Mouse (Mus musculus) midbrain, embryonic 13.5 days (tissue): ENCODE results near the gene Naip2. TPM values are rescaled to one million over a fixed set of nuclear protein-coding genes. Genes with fewer than 3 reads are reported as not detected.
A peak's percentile ranks its signal among the peaks of the same experiment; 100 is the strongest.
"Not testable (repeated sequence)": the region's sequence is repeated elsewhere in the genome, so short reads cannot be mapped to it uniquely, and the experiment has no call there.

Experiments used
- ATAC-seq: fragments of 200-750 bp; cut with Nextera tagmentation; 2 replicates; pipeline ENCODE4 v1.8.0; 2017; ENCODE audit warnings: mild to moderate bottlenecking, moderate TSS enrichment, moderate library complexity
- H3K27ac ChIP-seq: fragments of 300-500 bp; sonication (generic); 2 replicates; pipeline ENCODE4 v1.5.1; 2015; ENCODE audit warnings: inconsistent platforms, mild to moderate bottlenecking, moderate library complexity
- H3K27me3 ChIP-seq: fragments of 300-500 bp; sonication (generic); 2 replicates; pipeline ENCODE4 v1.6.1; 2015; ENCODE audit warnings: mild to moderate bottlenecking, inconsistent platforms
- H3K36me3 ChIP-seq: fragments of 300-500 bp; sonication (generic); 2 replicates; pipeline ENCODE4 v1.6.1; 2015; ENCODE audit warnings: mild to moderate bottlenecking, inconsistent platforms
- H3K4me1 ChIP-seq: fragments of 300-500 bp; sonication (generic); replicated peaks from 2 replicates; pipeline ENCODE4 v1.6.1; 2015; ENCODE audit warnings: inconsistent platforms
- H3K4me2 ChIP-seq: fragments of 300-500 bp; sonication (generic); replicated peaks from 2 replicates; pipeline ENCODE4 v1.6.1; 2015; ENCODE audit warnings: moderate library complexity, mild to moderate bottlenecking, inconsistent platforms
- H3K4me3 ChIP-seq: fragments of 300-500 bp; sonication (generic); replicated peaks from 2 replicates; pipeline ENCODE4 v1.5.1; 2015; ENCODE audit warnings: mild to moderate bottlenecking, inconsistent platforms
- H3K9ac ChIP-seq: fragments of 300-500 bp; sonication (generic); replicated peaks from 2 replicates; pipeline ENCODE4 v1.6.1; 2015; ENCODE audit warnings: mild to moderate bottlenecking, inconsistent platforms
- H3K9me3 ChIP-seq: fragments of 300-500 bp; sonication (generic); 2 replicates; pipeline ENCODE4 v1.6.1; 2016; ENCODE audit warnings: mild to moderate bottlenecking, inconsistent platforms
- WGBS: fragments of 180-500 bp; shearing (Covaris S2); methylation state at CpG from one replicate; pipeline ENCODE4 v1.1.7; 2015; 5-methylcytosine and 5-hydroxymethylcytosine counted together
- polyA plus RNA-seq: library from polyadenylated mRNA; unstranded; fragments of >200 nt; fragmentation: Nextera tagmentation; extraction: Ambion mirVana; gene quantifications from 2 replicates; pipeline ENCODE4 v1.2.1, GENCODE M21; 2015

The Naip2 gene
- polyA plus RNA-seq, 1 experiment from 2014 or later: 0.31 TPM

DNA sequence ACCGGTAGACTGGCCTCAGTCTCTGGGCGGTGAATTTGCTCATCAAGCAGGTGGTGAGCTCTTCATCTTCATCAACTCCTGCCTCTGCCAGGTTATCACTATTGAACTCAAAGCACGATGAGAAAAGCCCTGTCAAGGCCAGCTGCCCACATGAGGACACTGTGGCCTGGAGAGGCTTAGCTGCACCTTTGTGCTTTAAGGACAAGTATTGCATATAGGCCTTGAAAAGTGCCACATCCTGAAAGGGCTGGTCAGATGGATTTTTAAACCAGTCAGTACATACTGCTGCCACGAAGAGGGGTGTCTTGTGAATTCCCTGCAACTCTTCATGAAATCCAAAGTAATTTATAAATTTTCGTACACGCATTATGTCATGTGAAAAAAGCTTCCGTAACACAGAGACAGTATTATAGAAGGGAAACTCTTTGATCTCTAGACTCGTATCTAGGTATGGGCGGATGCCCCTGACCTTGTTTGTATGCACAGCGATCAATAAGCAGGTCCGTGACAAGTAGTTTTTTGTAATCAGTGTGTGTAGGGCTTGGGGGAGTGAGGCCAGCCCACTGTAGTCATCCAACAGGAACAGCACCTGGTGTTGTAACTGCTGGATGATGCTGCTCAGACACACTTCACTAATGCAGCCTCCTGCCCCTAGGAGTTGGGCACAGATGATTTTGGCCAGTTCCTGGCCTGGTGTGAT is 40.6 kb downstream of the Naip2 start:
- not testable (repeated sequence) for H3K9ac ChIP-seq, H3K4me1 ChIP-seq, H3K27me3 ChIP-seq, ATAC-seq, H3K9me3 ChIP-seq, H3K4me2 ChIP-seq, H3K27ac ChIP-seq, H3K4me3 ChIP-seq, H3K36me3 ChIP-seq
- WGBS: 91% methylated on average over 11 of the region's 11 CpGs

GRCm38 (mm10) chr13:100156624-100157023 is 45.3 kb downstream of the Naip2 start:
- no peak for ATAC-seq
- H3K9ac ChIP-seq: no peak overlapping the region
- H3K9me3 ChIP-seq: no peaks in the 10 kb centered on the region
- no peak overlapping the region for H3K27ac ChIP-seq
- WGBS: 94% methylated on average over 3 of the region's 3 CpGs
- no peaks in the 10 kb centered on the region for H3K36me3 ChIP-seq
- H3K4me2 ChIP-seq: no peak overlapping the region
- no peaks in the 10 kb centered on the region for H3K27me3 ChIP-seq
- no peak overlapping the region for H3K4me3 ChIP-seq
- no peaks in the 10 kb centered on the region for H3K4me1 ChIP-seq

DNA sequence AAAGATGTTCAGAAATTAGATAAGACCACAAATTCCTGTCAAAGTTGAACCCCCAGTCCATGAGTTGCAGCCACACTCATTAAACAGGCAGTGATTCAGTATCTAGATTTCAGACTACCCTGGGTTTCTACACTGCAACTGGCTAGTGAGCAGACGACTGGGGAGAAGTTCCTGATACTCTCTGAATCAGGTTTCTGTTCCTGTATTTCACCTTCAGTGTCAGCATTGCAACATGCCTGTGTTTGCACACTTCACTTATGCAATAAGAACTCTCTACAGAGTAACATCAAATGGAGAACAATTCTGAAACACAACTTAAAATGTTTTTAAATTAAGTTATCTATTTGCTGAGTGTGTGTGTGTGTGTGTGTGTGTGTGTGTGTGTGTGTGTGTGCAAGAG is 49.2 kb downstream of the Naip2 start:
- ATAC-seq: no peak
- H3K4me3 ChIP-seq: no peak overlapping the region
- no peaks in the 10 kb centered on the region for H3K36me3 ChIP-seq
- H3K27me3 ChIP-seq: no peaks in the 10 kb centered on the region
- no peak overlapping the region for H3K4me2 ChIP-seq
- no peak overlapping the region for H3K9ac ChIP-seq
- H3K4me1 ChIP-seq: no peaks in the 10 kb centered on the region
- no peaks in the 10 kb centered on the region for H3K9me3 ChIP-seq
- H3K27ac ChIP-seq: no peak overlapping the region
- 66% methylated on average over 1 of the region's 1 CpGs for WGBS

- no peak overlapping the region for H3K27ac ChIP-seq
- no peaks in the 10 kb centered on the region for H3K4me1 ChIP-seq
- no peaks in the 10 kb centered on the region for H3K9me3 ChIP-seq
- ATAC-seq: no peak
- WGBS: 87% methylated on average over 8 of the region's 8 CpGs
- H3K4me2 ChIP-seq: no peak overlapping the region
- peaks cover 22% of the 10 kb centered on the region for H3K36me3 ChIP-seq
- no peak overlapping the region for H3K9ac ChIP-seq
- no peak overlapping the region for H3K4me3 ChIP-seq
- H3K27me3 ChIP-seq: no peaks in the 10 kb centered on the region
Measured at GRCm38 (mm10) chr13:100141646-100142314, 60.1 kb downstream of the Naip2 start.

DNA sequence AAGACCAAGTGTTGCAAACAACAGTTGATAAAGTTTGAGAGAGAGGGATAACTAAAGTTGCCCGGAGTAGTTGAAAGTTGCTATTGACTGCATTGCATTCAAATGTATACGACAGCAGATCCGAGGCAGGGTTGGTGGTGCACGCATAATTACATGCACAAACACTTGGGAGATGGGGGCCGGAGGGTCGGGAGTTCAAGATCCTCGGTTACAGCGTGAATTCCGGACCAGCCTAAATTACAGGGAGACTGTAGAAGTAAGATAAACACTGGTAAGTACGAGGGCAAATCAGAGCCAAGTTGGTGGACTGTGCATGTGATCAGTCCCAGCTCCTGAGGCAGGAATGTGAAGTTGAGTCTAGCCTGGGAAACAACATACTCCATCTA is 76.6 kb downstream of the Naip2 start:
- peaks cover 19% of the 10 kb centered on the region for H3K4me1 ChIP-seq
- no peaks in the 10 kb centered on the region for H3K27me3 ChIP-seq
- WGBS: 4% methylated on average over 10 of the region's 10 CpGs
- peak overlapping the region; percentile 94 for H3K4me2 ChIP-seq
- H3K27ac ChIP-seq: no peak overlapping the region
- H3K4me3 ChIP-seq: peak overlapping the region; percentile 95
- peak; percentile 55 for ATAC-seq
- no peaks in the 10 kb centered on the region for H3K9me3 ChIP-seq
- H3K36me3 ChIP-seq: peaks cover 34% of the 10 kb centered on the region
- H3K9ac ChIP-seq: peak overlapping the region; percentile 88

GRCm38 (mm10) chr13:100124423-100125257 is 77.3 kb downstream of the Naip2 start, which contains the start of gene Smn1:
TSS of gene Smn1 (plus strand) at chr13:100124852.
- WGBS: 4% methylated on average over 42 of the region's 42 CpGs
- Histone ChIP-seq H3K4me3 (peak within 1 kb of the TSS; percentile 95), H3K9me3 (no peaks in the 10 kb centered on the region), H3K27ac (0 out of 2 replicates have a peak within 1 kb of the TSS, but pooled peaks have one; percentile 60), H3K4me2 (peak within 1 kb of the TSS; percentile 94), H3K4me1 (peaks cover 19% of the 10 kb centered on the region), H3K9ac (peak within 1 kb of the TSS; percentile 88), H3K36me3 (peaks cover 29% of the 10 kb centered on the region), H3K27me3 (no peaks in the 10 kb centered on the region)
- ATAC-seq: peak; percentile 98

DNA sequence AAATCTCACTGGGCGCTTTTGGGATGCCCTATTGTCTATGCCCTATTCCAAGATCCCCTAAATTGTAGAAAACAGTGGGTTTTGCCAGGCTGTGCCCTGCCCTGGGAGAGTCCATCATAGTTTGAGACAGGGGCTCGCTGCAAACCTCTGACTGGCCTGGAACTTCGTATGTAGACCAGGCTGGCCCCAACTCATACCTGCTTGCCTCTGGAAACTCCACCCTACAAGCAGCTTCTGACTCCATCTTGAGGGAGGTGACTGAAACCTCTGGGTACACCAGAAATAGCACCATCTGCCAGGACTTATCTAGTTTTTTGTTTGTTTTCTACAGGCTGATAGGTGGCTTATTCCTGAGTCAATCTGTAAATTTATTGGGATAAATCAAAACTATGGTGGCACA is 77.9 kb downstream of the Naip2 start:
- Histone ChIP-seq H3K27me3 (no peaks in the 10 kb centered on the region), H3K9me3 (no peaks in the 10 kb centered on the region), H3K4me2 (peak overlapping the region; percentile 94), H3K27ac (no peak overlapping the region), H3K36me3 (peaks cover 22% of the 10 kb centered on the region), H3K4me1 (peaks cover 19% of the 10 kb centered on the region), H3K9ac (peak overlapping the region; percentile 54; the same call in 1 of the 2 replicates), H3K4me3 (peak overlapping the region; percentile 95)
- peak; percentile 25; the same call in 1 of the 2 replicates for ATAC-seq
- 88% methylated on average over 3 of the region's 3 CpGs for WGBS

DNA sequence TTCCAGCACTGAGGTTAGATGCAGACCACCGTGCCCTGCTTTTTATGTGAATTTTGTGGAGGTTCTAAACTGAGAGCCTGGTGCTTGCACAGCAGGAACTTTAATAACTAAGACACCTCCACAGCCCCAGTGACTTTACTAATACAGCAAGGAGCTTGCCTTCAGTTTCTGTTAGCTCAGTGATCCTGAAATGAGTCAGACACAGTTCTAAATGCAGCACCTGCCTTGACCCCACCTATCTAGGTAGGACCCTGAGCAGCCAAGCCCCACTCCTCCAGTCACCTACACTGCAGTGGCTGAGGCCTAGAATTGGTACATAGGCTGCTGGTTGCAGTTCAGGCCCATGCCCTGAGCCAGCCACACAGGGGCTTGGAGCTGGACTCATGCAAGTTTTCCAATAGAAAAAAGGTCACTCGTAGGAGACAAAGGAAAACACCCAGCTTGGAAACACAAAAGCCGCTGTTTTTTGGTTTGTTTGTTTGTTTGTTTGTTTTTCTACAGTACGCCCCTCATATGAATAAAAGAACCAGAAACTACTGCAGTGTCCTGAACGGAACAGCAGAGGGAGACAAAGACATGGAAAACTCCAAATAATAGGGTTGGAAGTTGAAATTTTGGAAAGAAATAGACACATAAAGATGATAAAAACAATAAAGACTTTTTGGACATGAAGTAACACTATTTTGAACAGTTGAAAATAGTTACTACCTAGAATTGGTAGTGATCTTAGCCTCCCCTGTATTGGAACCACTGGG is 89.5 kb downstream of the Naip2 start:
- peaks cover 31% of the 10 kb centered on the region for H3K36me3 ChIP-seq
- no peak for ATAC-seq
- H3K9ac ChIP-seq: no peak overlapping the region
- H3K27ac ChIP-seq: no peak overlapping the region
- H3K4me2 ChIP-seq: no peak overlapping the region
- peaks cover 23% of the 10 kb centered on the region for H3K4me1 ChIP-seq
- no peaks in the 10 kb centered on the region for H3K9me3 ChIP-seq
- 50% methylated on average over 5 of the region's 5 CpGs for WGBS
- no peaks in the 10 kb centered on the region for H3K27me3 ChIP-seq
- H3K4me3 ChIP-seq: no peak overlapping the region

- peak within 1 kb of the TSS; percentile 81 for H3K27ac ChIP-seq
- 0 out of 2 replicates have a peak, but pooled peaks cover 2% of the 10 kb centered on the region for H3K27me3 ChIP-seq
- H3K4me2 ChIP-seq: peak within 1 kb of the TSS; percentile 74
- peak within 1 kb of the TSS; percentile 89 for H3K4me3 ChIP-seq
- H3K4me1 ChIP-seq: peaks cover 34% of the 10 kb centered on the region
- WGBS: under 1% methylated on average over 66 of the region's 76 CpGs
- peaks cover 3% of the 10 kb centered on the region; the same call in 1 of the 2 replicates for H3K36me3 ChIP-seq
- peak; percentile 87 for ATAC-seq
- peak within 1 kb of the TSS; percentile 88 for H3K9ac ChIP-seq
- no peaks in the 10 kb centered on the region for H3K9me3 ChIP-seq
Measured at GRCm38 (mm10) chr13:100107652-100108472, 94.0 kb downstream of the Naip2 start, which contains the start of gene Serf1. TSS of gene Serf1 (plus strand) at chr13:100108012.

DNA sequence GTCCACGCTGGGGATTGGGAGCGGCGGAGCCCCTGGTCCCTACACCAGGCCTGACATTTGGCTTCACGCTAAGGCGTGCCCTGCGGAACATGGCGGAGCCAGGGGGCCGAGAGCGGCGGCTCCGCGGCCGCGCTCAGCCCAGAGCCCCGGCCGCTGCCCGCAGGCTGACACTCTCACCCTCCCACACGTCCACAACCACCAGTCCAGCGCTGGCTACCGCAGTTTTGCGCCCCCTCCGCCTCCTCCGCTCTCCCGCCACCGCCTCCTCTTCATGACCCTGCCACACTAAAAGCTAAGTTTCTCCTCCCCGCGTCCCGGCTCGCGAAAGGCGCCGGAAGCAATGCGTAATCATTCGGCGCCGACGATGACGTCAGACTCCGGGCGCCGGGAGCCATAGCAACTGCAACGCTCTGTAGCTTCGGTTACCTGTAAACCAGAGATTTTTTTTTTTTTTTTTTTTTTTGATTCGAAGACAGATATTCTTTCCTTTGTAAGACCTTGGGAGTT is 98.1 kb downstream of the Naip2 start, which contains the start of gene Bdp1:
Gene Bdp1, minus strand, starts transcription at position 323 of the 507 bp plus-strand sequence.
- H3K36me3 ChIP-seq: peaks cover under 1% of the 10 kb centered on the region
- peak within 1 kb of the TSS; percentile 94 for H3K9ac ChIP-seq
- H3K27me3 ChIP-seq: 0 out of 2 replicates have a peak, but pooled peaks cover 2% of the 10 kb centered on the region
- under 1% methylated on average over 37 of the region's 44 CpGs for WGBS
- peak within 1 kb of the TSS; percentile 100 for H3K4me3 ChIP-seq
- peaks cover 38% of the 10 kb centered on the region for H3K4me1 ChIP-seq
- no peaks in the 10 kb centered on the region for H3K9me3 ChIP-seq
- peak within 1 kb of the TSS; percentile 84 for H3K27ac ChIP-seq
- peak; percentile 75 for ATAC-seq
- peak within 1 kb of the TSS; percentile 81 for H3K4me2 ChIP-seq
